Mouse (Mus musculus): ENCODE data around the gene Defa28. TPM values are rescaled to one million over a fixed set of nuclear protein-coding genes. Genes with fewer than 3 reads are reported as not detected.
"Not testable (repeated sequence)": the region's sequence is repeated elsewhere in the genome, so short reads cannot be mapped to it uniquely, and the experiment has no call there.

The Defa28 gene
- not detected in 2 replicates for polyA plus RNA-seq (2014; fragmentation: Nextera tagmentation; extraction: Ambion mirVana)

DNA sequence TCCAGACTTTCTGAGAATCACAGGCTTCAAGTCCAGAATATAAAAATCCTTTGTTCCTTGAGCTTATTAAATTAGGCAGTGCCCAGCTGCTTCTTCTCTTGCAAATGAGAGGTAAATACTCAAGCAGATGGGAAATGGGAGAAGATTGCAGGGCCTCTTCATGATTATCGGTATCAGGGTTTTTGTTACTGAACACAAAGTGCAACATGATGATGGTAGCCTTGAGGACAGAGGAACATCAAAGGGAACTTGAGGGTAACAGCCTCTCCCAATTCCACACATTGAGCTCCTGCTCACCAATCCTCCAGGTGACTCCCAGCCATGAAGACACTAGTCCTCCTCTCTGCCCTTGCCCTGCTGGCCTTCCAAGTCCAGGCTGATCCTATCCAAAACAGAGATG lies at the start of gene Defa28:
TSS of gene Defa28 (plus strand) at position 301 of the 400 bp plus-strand sequence.
- H3K4me1 ChIP-seq (ENCODE audit: control insufficient read depth, insufficient read depth, low read length); H3K27ac ChIP-seq (ENCODE audit: low read depth, low read length); H3K27me3 ChIP-seq (ENCODE audit: control insufficient read depth, insufficient read depth, low read length); H3K36me3 ChIP-seq (ENCODE audit: control insufficient read depth, insufficient read depth, low read length); H3K9me3 ChIP-seq (replicated peaks; ENCODE audit: control insufficient read depth, low read length); H3K4me2 ChIP-seq; ATAC-seq (replicated peaks; ENCODE audit: insufficient number of reproducible peaks, low FRiP score, low TSS enrichment); H3K4me3 ChIP-seq (ENCODE audit: low read depth, low read length); H3K9ac ChIP-seq (ENCODE audit: low read depth, low read length): not testable (repeated sequence)
- no CpG with 5 or more reads among the region's 1 CpGs for WGBS (ENCODE audit: insufficient replicate concordance)

DNA sequence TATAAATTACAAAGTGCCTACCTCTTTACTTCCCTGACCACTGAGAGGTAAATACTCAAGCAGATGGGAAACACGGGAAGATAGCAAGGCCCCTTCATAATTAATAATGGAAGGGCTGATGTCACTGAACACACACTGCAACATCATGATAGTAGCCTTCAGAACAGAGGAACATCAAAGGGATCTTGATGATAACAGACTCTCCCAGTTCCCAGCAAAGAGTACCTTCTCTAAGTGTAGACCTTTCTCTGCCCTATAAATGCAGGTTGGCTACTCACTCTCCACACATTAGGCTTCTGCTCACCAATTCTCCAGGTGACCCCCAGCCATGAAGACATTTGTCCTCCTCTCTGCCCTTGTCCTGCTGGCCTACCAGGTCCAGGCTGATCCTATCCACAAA lies 17.7 kb upstream of the Defa28 start, which contains the start of gene Defa37:
TSS of gene Defa37 (plus strand) at position 301 of the 400 bp plus-strand sequence.
- H3K27me3 ChIP-seq (ENCODE audit: control insufficient read depth, insufficient read depth, low read length); H3K9ac ChIP-seq (ENCODE audit: low read depth, low read length); H3K4me3 ChIP-seq (ENCODE audit: low read depth, low read length); H3K27ac ChIP-seq (ENCODE audit: low read depth, low read length); ATAC-seq (replicated peaks; ENCODE audit: insufficient number of reproducible peaks, low FRiP score, low TSS enrichment); H3K4me1 ChIP-seq (ENCODE audit: control insufficient read depth, insufficient read depth, low read length); H3K4me2 ChIP-seq; H3K9me3 ChIP-seq (replicated peaks; ENCODE audit: control insufficient read depth, low read length); H3K36me3 ChIP-seq (ENCODE audit: control insufficient read depth, insufficient read depth, low read length): not testable (repeated sequence)
- WGBS (ENCODE audit: insufficient replicate concordance), result no CpG with 5 or more reads among the region's 1 CpGs

DNA sequence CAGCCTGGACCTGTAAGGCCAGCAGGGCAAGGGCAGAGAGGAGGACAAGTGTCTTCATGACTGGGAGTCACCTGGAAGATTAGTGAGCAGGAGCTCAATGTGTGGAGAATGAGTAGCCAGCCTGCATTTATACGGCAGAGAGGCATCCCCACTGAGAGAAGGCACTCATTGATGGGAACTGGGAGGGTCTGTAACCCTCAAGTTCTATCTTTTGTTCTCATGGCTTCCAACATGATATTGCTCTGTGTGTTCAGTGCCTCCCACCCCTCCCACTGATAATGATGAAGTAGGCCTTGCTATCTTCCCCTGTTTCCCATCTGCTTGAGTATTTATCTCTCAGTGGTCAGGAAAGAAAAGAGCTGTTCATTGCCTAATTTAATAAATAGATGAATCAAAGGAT lies 11.6 kb downstream of the Defa28 start, which contains the start of gene Gm7861:
TSS of gene Gm7861 (minus strand) at position 101 of the 400 bp plus-strand sequence.
- H3K4me2 ChIP-seq; H3K27ac ChIP-seq (ENCODE audit: low read depth, low read length); H3K27me3 ChIP-seq (ENCODE audit: control insufficient read depth, insufficient read depth, low read length); H3K9ac ChIP-seq (ENCODE audit: low read depth, low read length); H3K4me3 ChIP-seq (ENCODE audit: low read depth, low read length); H3K36me3 ChIP-seq (ENCODE audit: control insufficient read depth, insufficient read depth, low read length); H3K4me1 ChIP-seq (ENCODE audit: control insufficient read depth, insufficient read depth, low read length); ATAC-seq (replicated peaks; ENCODE audit: insufficient number of reproducible peaks, low FRiP score, low TSS enrichment); H3K9me3 ChIP-seq (replicated peaks; ENCODE audit: control insufficient read depth, low read length): not testable (repeated sequence)
- no CpG with 5 or more reads among the region's 1 CpGs for WGBS (ENCODE audit: insufficient replicate concordance)

DNA sequence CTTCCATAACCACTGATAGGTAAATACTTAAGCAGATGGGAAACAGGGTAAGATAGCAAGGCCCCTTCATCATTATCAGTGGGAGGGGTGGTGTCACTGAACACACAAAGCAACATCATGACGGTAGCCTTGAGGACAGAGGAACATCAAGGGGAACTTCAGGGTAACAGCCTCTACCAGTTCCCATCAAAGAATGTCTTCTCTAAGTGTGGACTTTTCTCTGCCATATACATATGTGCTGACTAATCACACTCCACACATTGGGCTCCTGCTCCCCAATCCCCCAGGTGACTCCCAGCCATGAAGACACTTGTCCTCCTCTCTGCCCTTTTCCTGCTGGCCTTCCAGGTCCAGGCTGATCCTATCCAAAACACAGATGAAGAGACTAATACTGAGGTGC lies 35.1 kb downstream of the Defa28 start, which contains the start of gene Defa26:
TSS of gene Defa26 (plus strand) at position 301 of the 400 bp plus-strand sequence.
- H3K4me2 ChIP-seq; H3K4me3 ChIP-seq (ENCODE audit: low read depth, low read length); H3K27ac ChIP-seq (ENCODE audit: low read depth, low read length); H3K4me1 ChIP-seq (ENCODE audit: control insufficient read depth, insufficient read depth, low read length); H3K27me3 ChIP-seq (ENCODE audit: control insufficient read depth, insufficient read depth, low read length); ATAC-seq (replicated peaks; ENCODE audit: insufficient number of reproducible peaks, low FRiP score, low TSS enrichment); H3K36me3 ChIP-seq (ENCODE audit: control insufficient read depth, insufficient read depth, low read length); H3K9ac ChIP-seq (ENCODE audit: low read depth, low read length); H3K9me3 ChIP-seq (replicated peaks; ENCODE audit: control insufficient read depth, low read length): not testable (repeated sequence)
- no CpG with 5 or more reads among the region's 1 CpGs for WGBS (ENCODE audit: insufficient replicate concordance)

Other genes with a start within 250 kb of the Defa28 start
- not detected in 2 replicates for gene Defa2, start 204.5 kb upstream of the Defa28 start, polyA plus RNA-seq (2014; fragmentation: Nextera tagmentation; extraction: Ambion mirVana)
- gene Defa33, start 191.2 kb upstream of the Defa28 start, polyA plus RNA-seq (2014; fragmentation: Nextera tagmentation; extraction: Ambion mirVana), result not detected in 2 replicates
- not detected in 2 replicates for gene Defa36, start 155.6 kb upstream of the Defa28 start, polyA plus RNA-seq (2014; fragmentation: Nextera tagmentation; extraction: Ambion mirVana)
- gene Gm7849, start 126.4 kb upstream of the Defa28 start, polyA plus RNA-seq (2014; fragmentation: Nextera tagmentation; extraction: Ambion mirVana), result not detected in 2 replicates
- gene Defa20, start 73.7 kb upstream of the Defa28 start, polyA plus RNA-seq (2014; fragmentation: Nextera tagmentation; extraction: Ambion mirVana), result not detected in 2 replicates
- not detected in 2 replicates for gene Defa32, start 54.0 kb upstream of the Defa28 start, polyA plus RNA-seq (2014; fragmentation: Nextera tagmentation; extraction: Ambion mirVana)
- not detected in 2 replicates for gene Defa37, start 17.6 kb upstream of the Defa28 start, polyA plus RNA-seq (2014; fragmentation: Nextera tagmentation; extraction: Ambion mirVana)
- not detected in 2 replicates for gene Gm7861, start 11.5 kb downstream of the Defa28 start, polyA plus RNA-seq (2014; fragmentation: Nextera tagmentation; extraction: Ambion mirVana)
- not detected in 2 replicates for gene Defa26, start 35.2 kb downstream of the Defa28 start, polyA plus RNA-seq (2014; fragmentation: Nextera tagmentation; extraction: Ambion mirVana)
- gene Defa17, start 72.8 kb downstream of the Defa28 start, polyA plus RNA-seq (2014; fragmentation: Nextera tagmentation; extraction: Ambion mirVana), result not detected in 2 replicates
- not detected in 2 replicates for gene Defa34, start 82.8 kb downstream of the Defa28 start, polyA plus RNA-seq (2014; fragmentation: Nextera tagmentation; extraction: Ambion mirVana)
- gene AY761184, start 120.6 kb downstream of the Defa28 start, polyA plus RNA-seq (2014; fragmentation: Nextera tagmentation; extraction: Ambion mirVana), result not detected in 2 replicates
- not detected in 2 replicates for gene Defa24, start 151.5 kb downstream of the Defa28 start, polyA plus RNA-seq (2014; fragmentation: Nextera tagmentation; extraction: Ambion mirVana)
- gene Defb50, start 240.5 kb downstream of the Defa28 start, polyA plus RNA-seq (2014; fragmentation: Nextera tagmentation; extraction: Ambion mirVana), result not detected in 2 replicates